Mouse (Mus musculus): Measurements from ENCODE around the gene Gzma. TPM values are rescaled to one million over a fixed set of nuclear protein-coding genes. Genes with fewer than 3 reads are reported as not detected.

Gene Gzma
- total RNA-seq (2021) = not detected in 2 replicates
- long read RNA-seq = 0 reads

GRCm38 (mm10) chr13:113100879-113101278, at the start of gene Gzma:
Gene Gzma (minus strand): TSS chr13:113100981.
- DNase-seq = no peak

GRCm38 (mm10) chr13:113139597-113139996, 38.8 kb upstream of the Gzma start:
- no peak for DNase-seq

- DNase-seq = no peak
These were observed 29.2 kb upstream of the Gzma start for GRCm38 (mm10) chr13:113129974-113130373.

GRCm38 (mm10) chr13:113121326-113121725, 20.5 kb upstream of the Gzma start:
- DNase-seq = no peak

GRCm38 (mm10) chr13:113120324-113121237, 19.8 kb upstream of the Gzma start:
- DNase-seq = no peak

- DNase-seq = peak; percentile 4
These were observed 18.2 kb upstream of the Gzma start for GRCm38 (mm10) chr13:113118977-113119376.

- DNase-seq = no peak
These were observed 4.0 kb upstream of the Gzma start for GRCm38 (mm10) chr13:113104759-113105158.

- DNase-seq = no peak
These were observed 1.0 kb upstream of the Gzma start for GRCm38 (mm10) chr13:113101804-113102203.

- no peak for DNase-seq
These were observed 2.4 kb downstream of the Gzma start for GRCm38 (mm10) chr13:113098406-113098805.

- no peak for DNase-seq
These were observed 3.8 kb downstream of the Gzma start for GRCm38 (mm10) chr13:113097011-113097410.

GRCm38 (mm10) chr13:113094618-113095017, 6.2 kb downstream of the Gzma start:
- DNase-seq = no peak

- DNase-seq = no peak
These were observed 10.3 kb downstream of the Gzma start for GRCm38 (mm10) chr13:113090489-113090888.

- no peak for DNase-seq
These were observed 13.4 kb downstream of the Gzma start for GRCm38 (mm10) chr13:113087226-113088017.

- DNase-seq = no peak
These were observed 16.0 kb downstream of the Gzma start for GRCm38 (mm10) chr13:113084732-113085131.

- DNase-seq = no peak
These were observed 18.7 kb downstream of the Gzma start for GRCm38 (mm10) chr13:113082101-113082500.

GRCm38 (mm10) chr13:113079021-113079420, 21.8 kb downstream of the Gzma start:
- DNase-seq = no peak

GRCm38 (mm10) chr13:113064542-113064941, 36.2 kb downstream of the Gzma start:
- no peak for DNase-seq

GRCm38 (mm10) chr13:113061746-113062145, 39.0 kb downstream of the Gzma start:
- DNase-seq = no peak

GRCm38 (mm10) chr13:113055826-113056225, 45.0 kb downstream of the Gzma start:
- DNase-seq = no peak

GRCm38 (mm10) chr13:113054230-113054629, 46.6 kb downstream of the Gzma start:
- DNase-seq = no peak

GRCm38 (mm10) chr13:113047647-113048046, 53.1 kb downstream of the Gzma start:
- no peak for DNase-seq

- no peak for DNase-seq
These were observed 53.8 kb downstream of the Gzma start for GRCm38 (mm10) chr13:113047018-113047417.

GRCm38 (mm10) chr13:113046211-113046883, 54.4 kb downstream of the Gzma start, which contains the start of gene Gpx8:
Gene Gpx8 (minus strand): TSS chr13:113046410.
- peak; percentile 55 for DNase-seq

All from adrenal gland, postnatal 25 days (tissue).